Mouse (Mus musculus) lung, embryonic 15.5 days (tissue): ENCODE measurements at regions not wholly inside any gene's neighbourhood (a gene's known extent, or its start where the extent isn't known, plus 50 kb on each side); places are given as distances from the start of the nearest gene placed in this dataset.

ENCODE experiments used
- ATAC-seq: fragments of 200-750 bp; cut with Nextera tagmentation; 2 replicates; pipeline ENCODE4 v1.8.0; 2017; ENCODE audit warnings: moderate number of reproducible peaks, borderline replicate concordance; ENCODE audit not compliant: low FRiP score, low TSS enrichment; ENCODE audit errors: extremely low read depth
- H3K27ac ChIP-seq: fragments of 300-500 bp; sonication (generic); 2 replicates; pipeline ENCODE4 v1.5.1; 2015; ENCODE audit warnings: moderate library complexity, mild to moderate bottlenecking, inconsistent platforms
- H3K27me3 ChIP-seq: fragments of 300-500 bp; sonication (generic); 2 replicates; pipeline ENCODE4 v1.6.1; 2015; ENCODE audit warnings: inconsistent platforms
- H3K36me3 ChIP-seq: fragments of 300-500 bp; sonication (generic); 2 replicates; pipeline ENCODE4 v1.6.1; 2015; ENCODE audit warnings: inconsistent platforms
- H3K4me1 ChIP-seq: fragments of 300-500 bp; sonication (generic); 2 replicates; pipeline ENCODE4 v1.6.1; 2015; ENCODE audit warnings: inconsistent platforms
- H3K4me2 ChIP-seq: fragments of 300-500 bp; sonication (generic); 2 replicates; pipeline ENCODE4 v1.6.1; 2015; ENCODE audit warnings: inconsistent platforms, mild to moderate bottlenecking, moderate library complexity
- H3K4me3 ChIP-seq: fragments of 300-500 bp; sonication (generic); 2 replicates; pipeline ENCODE4 v1.5.1; 2015; ENCODE audit warnings: mild to moderate bottlenecking, inconsistent platforms
- H3K9ac ChIP-seq: fragments of 300-500 bp; sonication (generic); 2 replicates; pipeline ENCODE4 v1.6.1; 2015; ENCODE audit warnings: inconsistent platforms
- H3K9me3 ChIP-seq: fragments of 300-500 bp; sonication (generic); 2 replicates; pipeline ENCODE4 v1.6.1; 2016; ENCODE audit warnings: inconsistent platforms
- WGBS: fragments of 180-500 bp; shearing (Covaris S2); methylation state at CpG from one replicate; pipeline ENCODE4 v1.1.7; 2015; 5-methylcytosine and 5-hydroxymethylcytosine counted together

DNA sequence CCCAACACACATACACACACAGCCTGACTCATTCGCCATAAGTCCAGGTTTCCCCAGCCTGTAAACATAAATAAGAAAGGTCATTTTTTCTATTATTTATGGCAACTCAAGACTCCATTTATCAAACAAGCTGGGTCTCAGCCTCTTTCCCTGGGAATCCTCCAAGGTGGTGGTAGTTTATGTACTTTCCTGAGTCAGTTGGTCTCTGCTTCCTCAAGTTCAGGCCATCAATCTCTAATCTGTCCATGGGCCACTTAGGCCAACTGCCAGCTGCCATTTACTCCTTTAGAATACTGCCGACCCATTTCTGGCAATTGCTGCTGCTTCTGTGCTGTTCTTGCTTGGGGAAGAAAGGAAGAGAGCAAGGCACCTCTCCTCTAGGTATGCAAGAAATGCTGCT is 241.3 kb downstream of the Mreg start:
- no peak overlapping the region for H3K4me2 ChIP-seq
- 44% methylated on average over 2 of the region's 2 CpGs for WGBS
- no peak for ATAC-seq
- no peak overlapping the region for H3K27ac ChIP-seq
- H3K36me3 ChIP-seq: no peaks in the 10 kb centered on the region
- no peaks in the 10 kb centered on the region for H3K27me3 ChIP-seq
- H3K9ac ChIP-seq: no peak overlapping the region
- no peaks in the 10 kb centered on the region for H3K4me1 ChIP-seq
- no peak overlapping the region for H3K4me3 ChIP-seq
- no peaks in the 10 kb centered on the region for H3K9me3 ChIP-seq

DNA sequence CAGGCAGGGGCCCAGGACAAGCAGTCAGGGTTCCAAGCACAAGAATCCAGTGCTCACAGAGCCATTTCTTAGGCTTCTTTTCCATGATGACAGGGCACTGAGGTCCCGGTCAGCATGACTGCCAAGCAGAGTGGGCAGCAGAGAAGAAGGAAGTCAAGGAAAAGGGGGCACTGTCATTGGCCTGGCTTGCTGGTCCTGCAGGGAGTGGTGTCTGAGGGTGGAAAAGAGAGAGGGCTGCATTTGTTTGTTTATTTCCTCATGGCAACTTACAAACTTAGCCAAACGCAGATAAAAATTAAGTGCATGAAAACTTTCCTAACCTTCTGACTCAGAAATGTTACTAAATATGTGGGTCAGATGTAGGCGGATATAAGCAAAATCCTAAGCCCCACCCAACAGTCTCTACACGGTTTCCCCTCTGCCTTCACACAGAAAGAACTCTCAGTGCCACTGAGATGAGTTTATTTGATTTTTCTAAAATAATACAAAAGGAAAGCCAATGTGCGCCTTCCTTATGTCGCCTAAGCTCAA is 244.5 kb downstream of the Mreg start:
- 75% methylated on average over 6 of the region's 6 CpGs for WGBS
- Histone ChIP-seq H3K36me3 (no peaks in the 10 kb centered on the region), H3K4me2 (no peak overlapping the region), H3K27me3 (no peaks in the 10 kb centered on the region), H3K9me3 (no peaks in the 10 kb centered on the region), H3K4me1 (no peaks in the 10 kb centered on the region), H3K9ac (no peak overlapping the region), H3K4me3 (no peak overlapping the region), H3K27ac (no peak overlapping the region)
- no peak for ATAC-seq

DNA sequence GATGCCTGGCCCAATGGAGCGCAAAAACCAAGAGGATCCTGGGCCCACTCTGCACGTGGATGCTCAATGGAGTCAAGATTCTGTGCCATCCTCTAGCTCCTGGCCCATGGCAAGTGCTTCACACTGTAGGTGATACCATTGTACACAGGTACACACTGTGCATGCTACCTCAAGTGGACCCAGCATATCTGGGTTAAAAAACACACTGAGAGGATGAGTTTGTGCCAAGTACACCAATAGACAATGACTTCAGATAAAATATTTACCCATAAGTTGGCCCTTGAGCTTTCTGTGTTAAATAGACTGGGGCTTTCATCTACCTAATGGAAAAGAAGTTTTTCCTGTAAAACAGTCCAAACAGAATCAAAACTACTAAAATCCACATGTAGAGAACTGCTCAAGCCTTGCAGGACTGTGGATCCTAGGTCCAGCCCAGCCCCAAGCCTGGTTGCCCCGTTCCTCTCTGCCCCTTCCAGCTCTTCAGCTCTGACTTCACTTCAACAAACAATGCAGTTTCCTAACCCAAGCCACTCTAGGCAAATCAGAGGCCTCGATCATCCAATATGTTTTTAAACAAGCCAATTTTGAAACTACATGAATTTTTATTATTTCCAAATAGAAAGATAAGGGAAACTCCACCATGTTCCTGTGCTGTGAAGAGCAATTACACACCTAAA is 247.5 kb downstream of the Mreg start:
- WGBS: 81% methylated on average over 4 of the region's 4 CpGs
- no peaks in the 10 kb centered on the region for H3K27me3 ChIP-seq
- no peak overlapping the region for H3K4me2 ChIP-seq
- no peak overlapping the region for H3K9ac ChIP-seq
- no peak for ATAC-seq
- no peak overlapping the region for H3K27ac ChIP-seq
- H3K9me3 ChIP-seq: no peaks in the 10 kb centered on the region
- no peaks in the 10 kb centered on the region for H3K4me1 ChIP-seq
- no peaks in the 10 kb centered on the region for H3K36me3 ChIP-seq
- no peak overlapping the region for H3K4me3 ChIP-seq

DNA sequence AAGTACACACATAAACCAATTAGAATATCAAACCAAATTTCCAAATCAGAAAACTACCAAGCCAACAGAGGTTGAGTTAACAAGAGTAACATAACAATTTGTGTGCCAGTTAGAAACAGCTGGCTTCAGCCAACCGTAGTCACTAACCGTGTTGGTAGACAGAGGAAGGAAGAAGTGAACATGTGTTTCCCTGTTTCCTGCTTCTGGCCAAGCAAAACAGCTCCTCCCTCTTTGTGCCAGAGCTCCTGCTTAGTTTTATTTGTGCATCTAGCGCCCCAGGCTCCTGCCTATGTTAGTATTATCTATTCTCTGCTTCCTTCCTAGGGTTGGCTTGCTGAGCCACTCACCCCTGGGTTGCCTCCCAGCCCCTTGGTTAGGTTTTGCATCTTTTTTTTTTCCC is 255.2 kb downstream of the Mreg start:
- Histone ChIP-seq H3K27me3 (no peaks in the 10 kb centered on the region), H3K4me3 (no peak overlapping the region), H3K4me1 (no peaks in the 10 kb centered on the region; the same call in 1 of the 2 replicates), H3K27ac (no peak overlapping the region), H3K9me3 (no peaks in the 10 kb centered on the region), H3K36me3 (no peaks in the 10 kb centered on the region), H3K4me2 (no peak overlapping the region), H3K9ac (no peak overlapping the region)
- 0 out of 2 replicates have a peak, but pooled peaks have one; percentile 39 for ATAC-seq
- WGBS: 50% methylated on average over 3 of the region's 3 CpGs

DNA sequence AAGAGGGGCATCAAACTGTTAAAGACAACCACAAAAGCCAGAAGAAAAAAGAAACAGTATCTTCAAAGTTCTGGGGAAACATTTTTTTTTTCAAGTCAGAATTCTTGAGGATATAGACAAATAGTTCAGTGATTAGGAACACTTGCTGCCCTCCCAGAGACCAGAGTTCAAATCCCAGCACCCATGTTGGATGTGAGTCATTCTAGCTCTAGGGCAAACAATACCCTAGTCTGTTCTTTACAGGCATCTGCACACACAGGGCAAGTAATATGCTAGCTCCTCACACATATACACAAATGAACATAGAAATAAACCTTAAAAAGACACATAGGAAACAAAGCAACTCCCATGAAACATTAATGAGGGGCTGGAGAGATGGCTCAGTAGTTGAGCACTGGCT is 256.8 kb downstream of the Mreg start:
- Histone ChIP-seq H3K27me3 (no peaks in the 10 kb centered on the region), H3K4me1 (no peaks in the 10 kb centered on the region; the same call in 1 of the 2 replicates), H3K9ac (no peak overlapping the region), H3K4me2 (no peak overlapping the region), H3K36me3 (no peaks in the 10 kb centered on the region), H3K9me3 (no peaks in the 10 kb centered on the region), H3K4me3 (no peak overlapping the region), H3K27ac (no peak overlapping the region)
- no peak for ATAC-seq

DNA sequence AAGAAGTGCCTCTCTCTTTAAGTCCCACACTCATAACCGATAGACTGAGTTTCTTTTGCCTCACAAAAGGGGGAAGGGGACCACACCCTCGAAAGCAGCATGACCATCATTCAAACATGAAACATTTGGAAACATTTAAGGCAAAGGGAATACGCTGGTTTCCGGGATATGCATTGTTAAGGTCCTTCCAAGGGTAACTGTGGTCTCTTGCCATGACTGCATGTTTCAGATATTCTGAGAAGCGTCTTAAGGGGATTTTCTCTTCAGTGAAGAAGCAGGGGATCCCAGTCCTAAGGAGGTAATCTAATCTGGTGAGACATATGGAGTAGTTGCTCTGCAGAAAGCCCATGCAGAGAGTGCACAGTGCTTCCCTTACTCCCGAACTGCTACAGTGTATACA is 258.8 kb downstream of the Mreg start:
- no peaks in the 10 kb centered on the region for H3K36me3 ChIP-seq
- no peak overlapping the region for H3K27ac ChIP-seq
- no peak overlapping the region for H3K4me3 ChIP-seq
- no peak overlapping the region for H3K9ac ChIP-seq
- H3K27me3 ChIP-seq: no peaks in the 10 kb centered on the region
- no peaks in the 10 kb centered on the region; the same call in 1 of the 2 replicates for H3K4me1 ChIP-seq
- no peaks in the 10 kb centered on the region for H3K9me3 ChIP-seq
- H3K4me2 ChIP-seq: no peak overlapping the region
- WGBS: 67% methylated on average over 6 of the region's 6 CpGs
- no peak for ATAC-seq

DNA sequence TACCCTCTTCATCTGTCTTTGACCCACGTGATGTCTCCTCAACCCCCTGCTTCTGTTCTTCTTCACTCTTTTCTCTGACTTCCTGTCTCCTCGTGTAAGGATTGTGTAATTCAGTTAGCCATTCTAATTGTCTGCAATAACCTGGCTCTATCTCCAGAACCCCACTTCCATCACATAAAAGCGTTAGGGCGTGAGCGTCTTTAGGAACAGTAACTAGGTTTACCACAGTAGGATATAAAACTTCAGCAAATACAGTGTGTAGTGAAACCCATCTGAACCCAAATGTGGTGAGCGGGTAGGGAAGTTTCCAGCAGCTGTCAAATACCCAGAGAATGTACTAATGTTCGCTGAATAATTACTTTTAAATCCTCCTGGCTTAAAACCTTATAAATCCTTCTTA is 262.6 kb downstream of the Mreg start:
- Histone ChIP-seq H3K4me2 (no peak overlapping the region), H3K36me3 (no peaks in the 10 kb centered on the region), H3K27ac (no peak overlapping the region), H3K9ac (no peak overlapping the region), H3K9me3 (no peaks in the 10 kb centered on the region), H3K4me3 (no peak overlapping the region), H3K27me3 (no peaks in the 10 kb centered on the region), H3K4me1 (no peaks in the 10 kb centered on the region; the same call in 1 of the 2 replicates)
- WGBS: 75% methylated on average over 7 of the region's 7 CpGs
- ATAC-seq: no peak

DNA sequence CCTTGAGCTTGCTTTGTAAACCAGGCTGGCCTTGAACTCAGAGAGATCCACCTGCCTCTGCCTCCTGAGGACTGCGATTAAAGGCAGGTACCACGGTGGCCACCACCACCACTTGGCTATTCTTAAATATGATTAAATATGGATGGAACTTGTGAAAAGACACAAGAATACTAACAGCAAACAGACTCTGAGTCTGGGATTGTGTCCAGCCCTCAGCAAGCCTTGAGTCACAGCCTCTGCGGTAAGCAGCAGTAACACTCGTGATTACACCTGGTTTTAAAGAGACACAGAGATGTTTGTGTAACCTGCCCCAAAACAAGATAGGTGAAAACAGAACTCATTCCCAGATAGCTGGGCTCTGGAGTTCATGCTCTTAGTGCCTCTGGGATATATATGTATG is 263.4 kb downstream of the Mreg start:
- H3K9ac ChIP-seq: no peak overlapping the region
- 92% methylated on average over 4 of the region's 4 CpGs for whole genome bisulfite sequencing
- no peaks in the 10 kb centered on the region for H3K9me3 ChIP-seq
- H3K27ac ChIP-seq: no peak overlapping the region
- no peaks in the 10 kb centered on the region for H3K27me3 ChIP-seq
- ATAC-seq: no peak
- H3K4me1 ChIP-seq: no peaks in the 10 kb centered on the region; the same call in 1 of the 2 replicates
- H3K36me3 ChIP-seq: no peaks in the 10 kb centered on the region
- no peak overlapping the region for H3K4me2 ChIP-seq
- H3K4me3 ChIP-seq: no peak overlapping the region

DNA sequence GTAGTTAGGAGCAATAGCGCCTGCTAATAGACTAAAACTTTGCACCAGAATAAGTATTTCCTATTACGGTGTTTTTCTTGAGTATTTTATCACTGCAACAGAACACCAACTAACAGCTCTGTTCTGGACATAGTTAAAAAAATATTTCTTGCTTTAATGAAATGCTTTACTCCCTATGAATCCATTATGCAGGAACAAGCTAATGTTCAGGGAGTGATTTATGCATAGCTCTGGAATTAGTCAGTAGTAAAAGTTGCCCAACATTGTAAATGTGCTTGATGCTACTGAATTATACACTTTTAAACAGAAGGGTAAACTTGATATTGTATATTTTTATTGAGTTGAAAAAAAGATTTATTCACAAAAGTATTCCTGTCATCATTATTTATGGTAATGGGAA is 264.6 kb downstream of the Mreg start:
- Histone ChIP-seq H3K4me1 (no peaks in the 10 kb centered on the region), H3K4me3 (no peak overlapping the region), H3K9me3 (no peaks in the 10 kb centered on the region), H3K4me2 (no peak overlapping the region), H3K27me3 (no peaks in the 10 kb centered on the region), H3K27ac (no peak overlapping the region), H3K36me3 (no peaks in the 10 kb centered on the region), H3K9ac (no peak overlapping the region)
- ATAC-seq: no peak
- WGBS: 90% methylated on average over 2 of the region's 2 CpGs

DNA sequence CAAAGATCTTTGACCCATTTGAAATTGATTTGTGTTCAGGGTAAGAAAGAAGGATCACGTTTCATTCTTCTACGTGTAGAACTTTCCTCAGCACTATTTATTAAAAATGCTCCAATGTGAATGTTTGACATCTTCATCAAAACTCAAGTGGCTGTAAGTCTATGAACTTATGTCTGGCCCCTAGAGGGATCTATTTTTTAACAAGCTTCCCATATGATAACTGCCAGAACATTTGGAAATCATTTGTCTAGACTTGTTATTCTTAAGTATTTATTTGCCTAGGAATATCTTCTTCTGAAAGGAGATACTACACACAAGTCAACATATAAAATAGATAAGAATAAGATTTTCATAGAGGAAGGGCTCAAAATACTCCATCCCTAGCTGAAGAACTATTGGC is 265.2 kb downstream of the Mreg start:
- ATAC-seq: no peak
- WGBS: 41% methylated on average over 2 of the region's 2 CpGs
- Histone ChIP-seq H3K9me3 (no peaks in the 10 kb centered on the region), H3K27me3 (no peaks in the 10 kb centered on the region), H3K4me1 (no peaks in the 10 kb centered on the region), H3K9ac (no peak overlapping the region), H3K36me3 (no peaks in the 10 kb centered on the region), H3K4me3 (no peak overlapping the region), H3K27ac (no peak overlapping the region), H3K4me2 (no peak overlapping the region)

DNA sequence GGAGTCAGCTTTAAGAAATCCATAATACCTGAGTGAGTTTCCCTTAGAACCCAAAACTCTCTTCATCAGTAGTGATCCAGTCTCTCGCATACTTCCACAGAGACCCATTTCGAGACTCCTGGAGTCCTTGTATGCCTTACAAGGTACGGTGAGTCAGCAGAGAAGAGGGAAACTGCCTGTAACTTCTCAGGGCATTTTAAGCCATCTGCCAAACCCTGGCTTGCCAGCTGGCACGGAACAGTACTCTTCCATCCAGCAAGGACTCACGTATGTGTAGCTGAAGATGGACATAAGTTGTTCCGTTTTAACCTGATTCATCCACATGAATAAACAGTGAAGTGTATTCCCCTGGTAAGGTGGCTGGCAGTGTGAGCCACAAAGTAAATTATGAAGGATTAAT is 267.0 kb downstream of the Mreg start:
- no peak overlapping the region for H3K4me3 ChIP-seq
- no peak overlapping the region for H3K9ac ChIP-seq
- 68% methylated on average over 6 of the region's 6 CpGs for WGBS
- no peaks in the 10 kb centered on the region for H3K36me3 ChIP-seq
- no peak for ATAC-seq
- H3K4me2 ChIP-seq: no peak overlapping the region
- H3K9me3 ChIP-seq: no peaks in the 10 kb centered on the region
- peaks cover 6% of the 10 kb centered on the region for H3K4me1 ChIP-seq
- no peaks in the 10 kb centered on the region for H3K27me3 ChIP-seq
- no peak overlapping the region for H3K27ac ChIP-seq

DNA sequence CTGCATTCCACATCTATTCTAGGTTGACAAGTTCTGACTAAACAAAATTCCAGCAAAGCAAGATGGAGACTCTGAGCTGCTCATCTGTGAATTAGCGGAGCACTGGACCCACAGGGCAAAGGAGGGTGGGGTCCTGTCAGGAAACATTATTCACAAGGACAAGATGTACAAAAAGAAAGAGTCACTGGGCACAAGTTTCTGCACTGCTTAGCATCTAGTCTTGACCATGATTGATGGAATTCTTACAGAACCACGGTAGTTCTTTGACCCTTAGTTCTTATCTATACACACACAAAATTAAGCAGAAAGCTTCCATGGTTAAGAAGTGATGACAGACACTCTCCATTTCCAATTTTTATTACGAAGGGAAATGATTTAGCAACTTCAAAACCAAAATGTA is 267.6 kb downstream of the Mreg start:
- no peak overlapping the region for H3K9ac ChIP-seq
- no peaks in the 10 kb centered on the region for H3K9me3 ChIP-seq
- WGBS: 37% methylated on average over 3 of the region's 3 CpGs
- no peaks in the 10 kb centered on the region for H3K36me3 ChIP-seq
- H3K4me1 ChIP-seq: peaks cover 6% of the 10 kb centered on the region
- H3K27me3 ChIP-seq: no peaks in the 10 kb centered on the region
- no peak overlapping the region for H3K4me2 ChIP-seq
- H3K4me3 ChIP-seq: no peak overlapping the region
- no peak overlapping the region for H3K27ac ChIP-seq
- ATAC-seq: no peak

DNA sequence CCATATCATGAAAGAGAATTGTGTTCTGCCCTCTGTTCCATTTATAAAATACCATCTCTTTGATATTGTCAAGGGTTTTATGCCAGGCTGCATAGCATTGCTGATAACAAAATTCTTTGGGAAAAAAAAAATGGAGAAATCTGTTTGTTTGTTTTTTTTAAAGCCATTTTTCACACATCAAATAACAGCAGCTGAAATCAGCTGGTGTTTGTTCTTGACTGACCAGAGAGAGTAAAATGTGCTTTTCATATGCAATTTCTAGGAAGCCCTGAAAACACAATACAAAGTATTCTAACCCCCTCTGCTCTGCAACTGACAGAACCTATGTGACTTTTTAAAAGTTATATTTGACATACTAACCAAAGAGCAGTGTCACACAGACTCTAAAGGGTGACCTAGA is 270.0 kb downstream of the Mreg start:
- Histone ChIP-seq H3K27me3 (no peaks in the 10 kb centered on the region), H3K9me3 (no peaks in the 10 kb centered on the region), H3K9ac (no peak overlapping the region), H3K4me1 (peaks cover 21% of the 10 kb centered on the region), H3K4me2 (no peak overlapping the region), H3K27ac (peak overlapping the region; percentile 59; the same call in 1 of the 2 replicates), H3K36me3 (no peaks in the 10 kb centered on the region), H3K4me3 (no peak overlapping the region)
- no peak for ATAC-seq
